Mouse (Mus musculus): Measurements from ENCODE around the gene Ankrd13d. TPM values are rescaled to one million over a fixed set of nuclear protein-coding genes. Genes with fewer than 3 reads are reported as not detected.

Gene Ankrd13d
- total and polyA plus RNA-seq, 3 experiments, result 0.96 to 2.6 TPM; not detected in 1

DNA sequence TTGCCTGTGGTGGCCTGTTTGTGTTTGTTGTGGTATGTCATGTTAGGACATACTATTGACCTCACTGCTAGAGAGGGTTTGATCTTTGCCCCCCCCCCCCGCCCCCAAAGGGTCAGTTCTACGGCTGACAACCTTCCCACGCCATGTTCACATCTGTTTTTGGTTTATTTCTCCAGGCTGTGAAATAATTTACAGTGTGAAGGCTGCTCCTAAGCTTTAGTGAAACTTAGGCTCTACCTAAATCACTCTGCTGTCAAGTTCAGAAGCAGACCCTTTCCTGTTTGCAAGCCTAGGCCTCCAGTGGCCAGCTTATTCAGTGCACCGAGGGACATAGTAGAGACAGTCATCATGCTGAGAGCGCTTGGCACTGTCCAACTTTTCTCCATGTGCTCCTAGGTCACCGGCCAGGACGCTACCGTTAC is 42.7 kb downstream of the Ankrd13d start:
- Histone ChIP-seq H3K9ac (ENCODE audit: control insufficient read depth, low read depth, low read length, poor library complexity, severe bottlenecking) (no peak overlapping the region), H3K27me3 (ENCODE audit: control insufficient read depth in 1 of 2, insufficient read depth in 2 of 2, low read length in 2 of 2) (0 out of 4 replicates have a peak, but pooled peaks cover 0 to 2% of the 10 kb centered on the region in 2 experiments), H3K4me3 (ENCODE audit: control insufficient read depth in 1 of 2, insufficient read depth in 1 of 2, low read depth in 2 of 2, low read length in 2 of 2) (no peak overlapping the region), H3K9me3 (replicated peaks; ENCODE audit: insufficient read depth, low read length) (no peaks in the 10 kb centered on the region), H3K27ac (ENCODE audit: control insufficient read depth, low read depth, low read length) (no peak overlapping the region), H3K4me1 (ENCODE audit: control insufficient read depth in 1 of 2, insufficient read depth in 2 of 2, low read length in 2 of 2) (peaks cover 0 to 3% of the 10 kb centered on the region in 2 experiments; a peak in 2 of 4 replicates), H3K36me3 (ENCODE audit: control insufficient read depth in 1 of 2, insufficient read depth in 2 of 2, low read length in 2 of 2) (peaks cover 0 to 3% of the 10 kb centered on the region in 2 experiments; a peak in 1 of 4 replicates), H3K79me2 (ENCODE audit: control insufficient read depth, insufficient read depth, low read length, poor library complexity) (no peaks in the 10 kb centered on the region)
- TF ChIP-seq BHLHE40 (IDR thresholded peaks at IDR 0.05; ENCODE audit: borderline replicate concordance, low read depth, low read length), result no peak
- no peak for TF ChIP-seq RCOR1 (IDR thresholded peaks at IDR 0.05; ENCODE audit: low read depth, low read length)
- TF ChIP-seq CTCF (IDR thresholded peaks at IDR 0.05 in 2 of 3, conservative IDR thresholded peaks at IDR 0.05 in 1 of 3; ENCODE audit: control insufficient read depth in 1 of 3, insufficient read depth in 1 of 3, low read depth in 2 of 3, low read length in 3 of 3, poor library complexity in 1 of 3, severe bottlenecking in 1 of 3), result no peak
- TF ChIP-seq USF2 (IDR thresholded peaks at IDR 0.05; ENCODE audit: borderline replicate concordance in 1 of 2, insufficient read depth in 1 of 2, low read depth in 1 of 2, low read length in 2 of 2), result no peak
- DNase-seq (ENCODE audit: low read depth, low spot score), result no peak

- Histone ChIP-seq H3K9me3 (replicated peaks; ENCODE audit: insufficient read depth, low read length) (no peaks in the 10 kb centered on the region), H3K27me3 (ENCODE audit: control insufficient read depth in 1 of 2, insufficient read depth in 2 of 2, low read length in 2 of 2) (0 out of 4 replicates have a peak, but pooled peaks cover 0 to 2% of the 10 kb centered on the region in 2 experiments), H3K79me2 (ENCODE audit: control insufficient read depth, insufficient read depth, low read length, poor library complexity) (peaks cover 2% of the 10 kb centered on the region; the same call in 1 of the 2 replicates), H3K36me3 (ENCODE audit: control insufficient read depth in 1 of 2, insufficient read depth in 2 of 2, low read length in 2 of 2) (peaks cover 0 to 11% of the 10 kb centered on the region in 2 experiments; a peak in 2 of 4 replicates), H3K27ac (ENCODE audit: control insufficient read depth, low read depth, low read length) (no peak overlapping the region), H3K9ac (ENCODE audit: control insufficient read depth, low read depth, low read length, poor library complexity, severe bottlenecking) (no peak overlapping the region), H3K4me3 (ENCODE audit: control insufficient read depth in 1 of 2, insufficient read depth in 1 of 2, low read depth in 2 of 2, low read length in 2 of 2) (no peak overlapping the region), H3K4me1 (ENCODE audit: control insufficient read depth in 1 of 2, insufficient read depth in 2 of 2, low read length in 2 of 2) (peaks cover 2 to 20% of the 10 kb centered on the region in 2 experiments; a peak in 3 of 4 replicates)
- TF ChIP-seq ZKSCAN1 (IDR thresholded peaks at IDR 0.05; ENCODE audit: low read depth, low read length) (no peak), RAD21 (IDR thresholded peaks at IDR 0.05; ENCODE audit: low read depth, low read length) (no peak), POLR2AphosphoS5 (IDR thresholded peaks at IDR 0.05; ENCODE audit: borderline replicate concordance, low read depth, low read length) (no peak), HCFC1 (IDR thresholded peaks at IDR 0.05; ENCODE audit: low read depth, low read length) (no peak), MAX (IDR thresholded peaks at IDR 0.05; ENCODE audit: low read length) (no peak), KAT2A (conservative IDR thresholded peaks at IDR 0.05; ENCODE audit: low read depth, low read length) (no peak), BHLHE40 (IDR thresholded peaks at IDR 0.05; ENCODE audit: borderline replicate concordance, low read depth, low read length) (no peak)
- DNase-seq (ENCODE audit: low read depth, low spot score), result no peak
Measured at GRCm38 (mm10) chr19:4234548-4234947, 48.4 kb downstream of the Ankrd13d start.

GRCm38 (mm10) chr19:4232651-4233050 is 50.3 kb downstream of the Ankrd13d start:
- no peak overlapping the region for H3K27ac ChIP-seq (ENCODE audit: control insufficient read depth, low read depth, low read length)
- peaks cover 0 to 11% of the 10 kb centered on the region in 2 experiments; a peak in 2 of 4 replicates for H3K36me3 ChIP-seq (ENCODE audit: control insufficient read depth in 1 of 2, insufficient read depth in 2 of 2, low read length in 2 of 2)
- TF ChIP-seq RAD21 (IDR thresholded peaks at IDR 0.05; ENCODE audit: low read depth, low read length), result no peak
- peaks cover 2% of the 10 kb centered on the region; the same call in 1 of the 2 replicates for H3K79me2 ChIP-seq (ENCODE audit: control insufficient read depth, insufficient read depth, low read length, poor library complexity)
- H3K9me3 ChIP-seq (replicated peaks; ENCODE audit: insufficient read depth, low read length), result no peaks in the 10 kb centered on the region
- no peak for DNase-seq (ENCODE audit: low read depth, low spot score)
- peak overlapping the region in 1 of 2 experiments; percentile 93; a peak in 2 of 4 replicates for H3K4me3 ChIP-seq (ENCODE audit: control insufficient read depth in 1 of 2, insufficient read depth in 1 of 2, low read depth in 2 of 2, low read length in 2 of 2)
- H3K27me3 ChIP-seq (ENCODE audit: control insufficient read depth in 1 of 2, insufficient read depth in 2 of 2, low read length in 2 of 2), result 0 out of 4 replicates have a peak, but pooled peaks cover 0 to 2% of the 10 kb centered on the region in 2 experiments
- H3K4me1 ChIP-seq (ENCODE audit: control insufficient read depth in 1 of 2, insufficient read depth in 2 of 2, low read length in 2 of 2), result peaks cover 2 to 27% of the 10 kb centered on the region in 2 experiments; a peak in 3 of 4 replicates
- peak overlapping the region; percentile 71 for H3K9ac ChIP-seq (ENCODE audit: control insufficient read depth, low read depth, low read length, poor library complexity, severe bottlenecking)
